Mouse (Mus musculus): ENCODE data around the gene Mrpl55.

DNA sequence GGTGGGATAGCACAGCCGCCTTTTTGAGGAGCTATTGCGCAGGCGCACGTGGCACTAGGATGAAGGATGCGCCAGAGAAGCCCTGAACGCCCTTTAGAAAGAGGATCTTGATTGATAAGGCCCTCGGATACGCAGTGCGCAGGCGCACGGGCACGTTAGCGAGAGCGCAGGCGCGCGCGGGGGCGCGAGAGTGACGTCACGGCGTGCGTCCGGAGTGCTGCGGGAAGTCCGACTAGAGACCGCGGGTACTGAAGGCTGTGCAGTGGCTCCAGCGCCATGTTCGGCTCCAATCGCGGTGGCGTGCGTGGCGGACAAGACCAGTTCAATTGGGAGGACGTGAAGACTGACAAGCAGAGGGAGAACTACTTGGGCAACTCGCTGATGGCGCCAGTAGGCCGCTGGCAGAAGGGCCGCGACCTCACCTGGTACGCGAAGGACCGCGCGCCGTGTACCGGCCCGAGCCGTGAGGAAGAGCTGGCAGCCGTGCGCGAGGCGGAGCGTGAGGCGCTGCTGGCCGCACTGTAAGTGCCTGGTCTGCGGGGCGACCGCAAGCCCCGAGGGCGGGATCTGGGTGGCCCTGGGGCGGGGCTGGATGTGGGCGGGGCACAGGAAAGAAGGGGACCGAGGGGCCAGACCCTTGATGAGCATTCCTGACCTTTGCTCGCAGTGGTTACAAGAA is 6.0 kb downstream of the Mrpl55 start, which contains the start of gene 2310033P09Rik:
- TF ChIP-seq E2F4 (IDR thresholded peaks at IDR 0.05; ENCODE audit: insufficient read depth) (peak; percentile 57), REST (IDR thresholded peaks at IDR 0.05; ENCODE audit: insufficient read depth, insufficient read length) (no peak), USF1 (IDR thresholded peaks at IDR 0.05; ENCODE audit: low read depth) (no peak), MAX (IDR thresholded peaks at IDR 0.05; ENCODE audit: low read depth) (no peak)

All from myocyte (in vitro differentiated cells).